Mouse (Mus musculus) right cerebral cortex, adult 18-20 months (tissue): Measurements from ENCODE around the gene Zfp991.
"Not testable (repeated sequence)": the region's sequence is repeated elsewhere in the genome, so short reads cannot be mapped to it uniquely, and the experiment has no call there.

Source experiments
- DNase-seq: peaks from one replicate; pipeline ENCODE4 v3.0.0; 2022; ENCODE audit warnings: mixed read lengths

The Zfp991 gene

DNA sequence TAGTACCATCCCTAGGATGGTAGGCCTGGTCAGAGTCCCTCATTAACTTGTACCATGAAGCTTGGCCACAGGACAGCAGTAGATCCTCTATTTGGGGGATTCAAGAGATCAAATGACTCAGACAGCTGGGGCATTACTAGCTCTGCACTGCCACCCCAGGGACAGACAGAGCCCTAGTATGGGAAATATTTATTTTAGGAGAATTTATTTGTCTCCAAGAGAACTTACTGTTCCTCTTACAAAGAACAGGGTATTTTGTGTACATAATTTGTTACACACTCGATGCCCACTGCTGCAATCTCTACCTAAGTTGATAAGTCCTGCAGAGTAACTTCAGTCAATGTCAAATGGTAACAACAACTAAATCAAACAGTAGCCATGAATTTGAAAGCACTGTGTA lies 55.0 kb downstream of the Zfp991 start:
- not testable (repeated sequence) for DNase-seq

DNA sequence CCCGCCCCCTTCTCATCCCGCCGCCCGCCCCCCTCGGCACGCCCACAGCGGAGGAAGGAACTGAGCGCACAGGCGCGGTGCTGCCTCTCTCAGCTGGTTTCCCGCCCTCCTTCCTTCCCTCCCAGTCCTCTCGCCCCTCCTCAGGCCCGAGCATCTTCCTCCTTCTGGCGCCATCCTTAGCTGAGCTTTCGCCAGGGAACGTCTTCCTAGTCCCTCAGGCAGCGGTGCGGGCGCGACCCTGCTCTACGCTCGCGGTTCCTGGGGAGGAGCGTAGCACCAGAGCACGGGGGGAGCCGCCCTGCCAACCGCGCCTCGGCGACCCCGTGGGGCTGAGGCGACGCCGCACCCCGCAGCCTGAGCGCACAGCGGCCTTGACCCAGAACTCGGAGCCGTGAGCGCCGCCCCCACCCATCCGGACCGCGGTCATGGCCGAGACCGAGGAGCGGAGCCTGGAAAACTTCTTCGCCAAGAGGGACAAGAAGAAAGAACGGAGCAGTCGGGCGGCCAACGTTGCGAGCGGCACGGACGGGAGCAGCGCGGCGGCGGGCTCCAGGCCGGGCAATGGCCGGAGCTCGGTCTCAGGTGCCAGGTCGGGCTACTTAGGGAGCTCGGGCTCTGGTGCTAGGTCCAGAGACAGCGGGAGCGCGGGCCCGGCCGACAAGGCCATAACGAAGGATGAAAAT lies 55.6 kb downstream of the Zfp991 start:
- DNase-seq = not testable (repeated sequence)

DNA sequence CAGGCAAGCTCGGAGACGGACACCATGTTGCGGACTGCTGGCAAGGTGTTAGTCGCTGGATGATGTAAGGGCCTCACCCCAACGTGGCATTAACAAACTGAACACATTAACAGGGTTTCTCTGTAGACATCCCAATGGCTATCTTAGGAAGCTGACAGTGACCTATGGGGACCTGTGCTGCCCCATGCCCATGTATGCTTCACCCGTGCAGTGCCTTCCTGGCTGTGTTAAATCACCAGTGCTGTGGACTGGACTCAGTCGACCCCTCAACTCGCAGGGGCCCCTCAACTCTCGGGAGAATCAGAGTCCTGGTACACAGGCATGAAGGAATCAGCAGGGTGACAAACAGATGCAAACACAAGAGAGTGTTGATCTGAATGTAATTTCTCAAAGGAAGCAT lies 63.3 kb downstream of the Zfp991 start:
- DNase-seq = not testable (repeated sequence)

DNA sequence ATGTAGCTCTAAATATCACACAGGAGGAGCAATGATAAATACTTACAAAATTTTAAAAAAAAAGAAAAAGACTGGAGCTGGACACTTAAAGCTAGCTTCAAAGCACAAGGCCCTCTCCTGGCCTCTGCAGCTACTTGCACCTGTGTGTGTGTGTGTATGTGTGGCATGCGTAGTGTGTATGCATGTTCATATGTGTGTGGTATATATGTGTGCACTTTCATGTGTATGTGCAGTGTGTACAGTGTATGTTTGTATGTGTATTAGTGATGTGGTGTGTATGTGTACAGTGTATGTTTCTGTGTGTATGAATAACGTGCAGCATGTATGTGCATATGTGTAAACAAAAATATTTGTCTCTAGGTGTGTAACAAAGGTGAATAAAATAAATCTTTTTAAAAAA lies 65.4 kb downstream of the Zfp991 start:
- DNase-seq = not testable (repeated sequence)

DNA sequence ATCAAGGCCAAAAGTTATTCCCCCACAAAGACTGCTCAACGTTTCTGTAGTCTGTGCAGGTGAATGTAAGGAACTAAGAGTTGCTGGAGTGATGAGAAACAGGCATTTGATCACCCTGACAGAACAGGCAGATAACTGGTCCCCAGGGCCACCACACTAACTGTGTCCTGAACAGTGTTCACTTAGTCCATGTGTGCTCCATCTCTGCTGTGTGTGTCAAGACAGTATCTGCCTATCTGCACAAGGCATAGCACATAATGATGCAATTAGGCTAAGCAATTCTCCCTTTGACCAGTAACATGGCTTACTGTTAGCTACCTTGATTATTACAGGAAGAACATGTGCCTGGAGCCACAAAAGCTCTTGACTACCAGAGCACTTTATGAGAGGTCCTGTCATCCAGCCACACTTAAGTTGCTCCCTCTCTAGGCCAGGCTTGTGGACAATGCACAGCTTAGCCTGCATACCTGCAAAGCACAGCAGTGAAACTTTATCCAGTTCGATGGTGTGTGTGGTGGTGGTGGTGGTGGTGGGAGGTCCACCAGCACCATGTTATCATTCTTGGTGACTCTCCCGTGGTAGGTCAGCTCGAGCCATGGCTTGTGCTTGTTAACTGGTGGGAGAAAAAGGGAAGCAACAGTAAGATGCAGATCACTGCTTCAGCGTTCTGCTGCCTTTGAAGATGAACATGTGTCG lies 67.4 kb downstream of the Zfp991 start:
- DNase-seq = not testable (repeated sequence)

DNA sequence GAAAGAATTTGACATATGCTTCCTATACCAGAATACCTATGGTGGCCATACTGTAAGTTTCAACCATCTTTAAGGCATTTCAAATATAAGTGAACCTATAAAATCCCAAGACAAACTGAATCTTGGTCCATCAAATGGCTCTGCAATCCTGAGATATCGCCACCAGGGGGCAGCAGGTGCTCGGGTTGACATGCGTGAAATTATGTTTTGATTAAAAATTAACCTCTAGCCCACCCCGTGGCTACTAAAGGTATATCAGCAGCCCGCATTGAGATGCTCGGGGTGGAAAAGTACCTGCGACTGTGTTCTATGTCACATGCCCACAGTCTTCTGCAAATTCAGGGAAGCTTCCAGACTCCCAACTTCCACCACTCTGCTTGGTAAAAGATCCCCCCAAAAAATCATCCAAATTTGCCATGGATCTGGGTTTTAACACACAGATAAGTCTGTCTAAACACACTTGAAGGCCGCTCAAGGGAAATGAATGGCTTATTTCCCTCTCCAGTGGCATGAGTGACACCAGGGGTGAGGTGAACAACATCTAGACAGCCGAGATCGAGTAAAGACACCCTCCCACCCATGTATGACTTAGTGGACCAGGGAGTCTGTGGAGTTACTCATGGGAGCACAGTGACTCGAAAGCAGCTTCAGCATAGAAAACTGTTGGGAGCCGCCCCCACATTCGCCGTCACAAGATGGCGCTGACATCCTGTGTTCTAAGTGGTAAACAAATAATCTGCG lies 70.3 kb downstream of the Zfp991 start:
- not testable (repeated sequence) for DNase-seq

DNA sequence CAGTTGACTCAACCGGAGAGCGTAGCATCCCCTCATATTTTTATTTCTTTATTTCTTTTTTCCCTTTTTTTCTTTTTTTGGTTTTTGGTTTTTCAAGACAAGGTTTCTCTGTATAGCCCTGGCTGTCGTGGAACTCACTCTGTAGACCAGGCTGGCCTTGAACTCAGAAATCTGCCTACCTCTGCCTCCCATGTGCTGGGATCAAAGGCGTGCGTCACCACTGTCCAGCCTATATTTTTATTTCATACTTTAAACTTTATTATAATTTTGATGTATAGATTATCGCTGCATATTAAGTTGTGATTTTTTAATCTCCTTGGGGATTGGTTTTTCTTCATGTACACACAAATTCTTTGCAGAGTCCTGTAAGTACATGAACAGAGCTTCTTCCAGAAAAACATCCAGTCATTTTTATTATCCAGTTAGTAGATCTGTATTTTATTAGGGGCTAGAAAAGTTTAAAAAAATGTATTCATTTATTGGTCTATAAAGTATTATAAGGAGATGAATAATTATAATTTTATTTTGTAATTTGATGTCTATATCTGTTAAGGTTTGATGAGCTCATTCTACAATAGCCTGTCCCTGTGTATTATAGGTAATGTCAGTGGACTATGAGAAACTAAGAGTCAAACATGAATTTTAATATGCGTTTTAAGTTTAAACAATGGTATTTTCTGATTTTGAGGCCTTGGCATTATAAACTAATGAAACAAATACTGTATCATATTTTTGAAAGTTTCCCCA lies 80.5 kb downstream of the Zfp991 start:
- not testable (repeated sequence) for DNase-seq

DNA sequence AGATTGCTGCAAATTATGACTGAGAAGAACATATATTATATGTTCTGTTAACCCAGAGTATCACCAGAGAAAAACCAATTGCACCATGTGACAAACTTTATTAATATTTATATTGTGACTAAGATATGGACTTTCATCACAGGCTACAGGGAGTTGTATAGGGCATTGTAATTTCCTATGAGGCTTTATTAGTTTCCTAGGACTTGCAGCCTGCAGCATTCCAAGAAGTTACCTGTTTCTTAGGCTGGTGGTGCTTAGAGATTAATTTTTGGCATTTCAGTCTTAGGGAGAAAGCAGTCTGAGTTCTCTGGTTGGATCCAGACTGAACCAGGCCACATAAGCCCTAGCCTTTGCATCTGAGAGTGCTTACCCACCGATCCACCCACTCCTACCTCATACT lies 82.4 kb downstream of the Zfp991 start:
- DNase-seq = not testable (repeated sequence)

DNA sequence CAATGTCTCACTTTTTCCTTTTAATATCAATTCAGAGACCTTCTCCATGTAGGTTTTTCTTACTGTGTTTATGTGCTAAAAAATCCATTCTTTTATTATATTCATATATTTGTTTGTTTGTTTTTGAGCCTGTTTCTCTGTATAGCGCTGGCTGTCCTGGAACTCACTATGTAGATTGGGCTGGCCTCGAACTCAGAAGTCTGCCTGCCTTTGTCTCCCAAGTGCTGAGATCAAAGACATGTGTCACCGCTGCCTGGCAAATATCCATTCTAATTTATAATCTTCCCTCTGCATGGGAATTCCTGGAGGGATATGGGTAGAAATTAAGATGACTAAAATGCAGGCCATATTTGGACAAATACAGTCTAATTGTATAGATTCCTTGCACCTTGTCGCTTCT lies 85.8 kb downstream of the Zfp991 start:
- DNase-seq = not testable (repeated sequence)

DNA sequence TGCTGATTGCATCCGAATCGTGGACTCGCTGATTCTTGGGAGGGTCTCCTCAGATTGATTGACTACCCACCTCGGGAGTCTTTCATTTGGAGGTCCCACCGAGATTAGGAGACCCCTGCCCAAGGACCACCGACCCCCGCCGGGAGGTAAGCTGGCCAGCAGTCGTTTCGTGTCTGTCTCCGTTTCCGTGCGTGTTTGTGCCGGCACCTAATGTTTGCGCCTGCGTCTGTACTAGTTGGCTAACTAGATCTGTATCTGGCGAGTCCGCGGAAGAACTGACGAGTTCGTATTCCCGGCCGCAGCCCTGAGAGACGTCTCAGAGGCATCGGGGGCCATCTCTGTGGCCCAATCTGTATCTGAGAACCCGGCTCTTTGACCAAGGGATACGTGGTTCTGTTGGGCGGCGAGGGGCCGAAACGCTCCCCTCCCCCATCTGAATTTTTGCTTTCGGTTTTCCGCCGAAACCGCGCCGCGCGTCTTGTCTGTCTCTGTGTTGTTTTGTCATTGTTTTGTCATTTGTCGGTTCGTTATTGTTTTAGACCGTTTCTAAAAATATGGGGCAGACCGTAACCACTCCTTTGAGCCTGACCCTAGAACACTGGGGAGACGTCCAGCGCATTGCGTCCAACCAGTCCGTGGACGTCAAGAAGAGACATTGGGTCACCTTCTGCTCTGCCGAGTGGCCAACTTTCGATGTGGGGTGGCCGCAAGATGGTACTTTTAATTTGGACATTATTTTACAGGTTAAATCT lies 87.7 kb downstream of the Zfp991 start:
- DNase-seq = not testable (repeated sequence)

DNA sequence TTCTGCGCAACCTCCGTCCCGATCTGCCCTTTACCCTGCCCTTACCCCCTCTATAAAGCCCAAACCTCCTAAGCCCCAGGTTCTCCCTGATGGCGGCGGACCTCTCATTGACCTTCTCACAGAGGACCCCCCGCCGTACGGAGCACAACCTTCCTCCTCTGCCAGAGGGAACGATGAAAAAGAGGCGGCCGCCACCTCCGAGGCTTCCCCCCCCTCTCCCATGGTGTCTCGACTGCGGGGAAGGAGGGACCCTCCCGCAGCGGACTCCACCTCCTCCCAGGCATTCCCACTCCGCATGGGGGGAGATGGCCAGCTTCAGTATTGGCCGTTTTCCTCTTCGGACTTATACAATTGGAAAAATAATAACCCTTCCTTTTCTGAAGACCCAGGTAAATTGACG lies 88.4 kb downstream of the Zfp991 start:
- DNase-seq = not testable (repeated sequence)

DNA sequence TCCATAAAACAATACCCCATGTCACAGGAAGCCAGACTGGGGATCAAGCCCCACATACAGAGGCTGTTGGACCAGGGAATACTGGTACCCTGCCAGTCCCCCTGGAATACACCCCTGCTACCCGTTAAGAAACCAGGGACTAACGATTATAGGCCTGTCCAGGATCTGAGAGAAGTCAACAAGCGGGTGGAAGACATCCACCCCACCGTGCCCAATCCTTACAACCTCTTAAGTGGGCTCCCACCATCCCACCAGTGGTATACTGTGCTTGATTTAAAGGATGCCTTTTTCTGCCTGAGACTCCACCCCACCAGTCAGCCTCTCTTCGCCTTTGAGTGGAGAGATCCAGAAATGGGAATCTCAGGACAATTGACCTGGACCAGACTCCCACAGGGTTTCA lies 90.2 kb downstream of the Zfp991 start:
- not testable (repeated sequence) for DNase-seq

DNA sequence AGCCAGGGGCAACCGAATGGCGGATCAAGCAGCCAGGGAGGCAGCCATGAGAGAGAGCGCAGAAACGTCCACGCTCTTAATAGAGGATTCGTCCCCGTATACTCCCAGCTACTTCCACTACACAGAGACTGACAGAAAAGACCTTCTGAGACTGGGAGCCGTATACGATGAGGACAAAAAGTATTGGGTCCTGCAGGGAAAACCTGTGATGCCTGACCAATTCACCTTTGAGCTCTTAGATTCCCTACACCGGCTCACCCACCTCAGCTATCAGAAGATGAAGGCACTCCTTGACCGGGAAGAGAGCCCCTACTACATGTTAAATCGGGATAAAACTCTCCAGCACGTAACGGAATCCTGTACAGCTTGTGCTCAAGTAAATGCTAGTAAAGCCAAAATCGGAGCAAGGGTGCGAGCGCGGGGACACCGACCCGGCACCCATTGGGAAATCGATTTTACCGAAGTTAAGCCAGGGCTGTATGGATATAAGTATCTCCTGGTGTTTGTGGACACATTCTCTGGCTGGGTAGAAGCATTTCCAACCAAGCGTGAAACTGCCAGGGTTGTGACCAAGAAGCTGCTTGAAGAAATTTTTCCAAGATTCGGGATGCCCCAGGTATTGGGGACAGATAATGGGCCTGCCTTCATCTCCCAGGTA lies 92.1 kb downstream of the Zfp991 start:
- DNase-seq = not testable (repeated sequence)

DNA sequence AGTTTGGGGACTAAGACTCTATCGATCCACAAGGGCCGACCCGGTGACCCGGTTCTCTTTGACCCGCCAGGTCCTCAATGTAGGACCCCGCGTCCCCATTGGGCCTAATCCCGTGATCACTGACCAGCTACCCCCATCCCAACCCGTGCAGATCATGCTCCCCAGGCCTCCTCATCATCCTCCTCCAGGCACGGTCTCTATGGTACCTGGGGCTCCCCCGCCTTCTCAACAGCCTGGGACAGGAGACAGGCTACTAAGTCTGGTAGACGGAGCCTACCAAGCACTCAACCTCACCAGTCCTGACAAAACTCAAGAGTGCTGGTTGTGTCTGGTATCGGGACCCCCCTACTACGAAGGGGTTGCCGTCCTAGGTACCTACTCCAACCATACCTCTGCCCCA lies 93.8 kb downstream of the Zfp991 start:
- not testable (repeated sequence) for DNase-seq

DNA sequence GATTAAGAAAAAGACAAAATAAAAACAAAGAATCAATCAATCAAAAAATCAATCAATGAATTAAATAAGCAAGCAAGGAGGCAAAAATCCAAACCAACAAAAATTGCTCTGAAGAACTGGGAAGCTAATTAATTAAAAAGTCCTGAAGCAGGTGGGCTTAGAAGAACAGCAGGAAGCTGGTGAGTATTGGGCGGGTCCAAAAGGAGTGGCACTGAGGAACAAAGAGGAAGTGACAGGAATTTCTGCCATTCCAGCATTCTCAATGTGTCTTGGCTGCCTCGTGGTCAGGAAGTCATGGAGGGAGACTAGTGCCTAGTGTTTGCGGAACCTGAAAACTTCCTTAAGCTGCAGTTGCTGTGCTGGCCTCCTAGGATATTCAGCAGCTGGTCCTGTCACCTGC lies 98.2 kb downstream of the Zfp991 start:
- not testable (repeated sequence) for DNase-seq
